Mouse (Mus musculus) midbrain, embryonic 11.5 days (tissue): ENCODE measurements at regions not wholly inside any gene's neighbourhood (a gene's known extent, or its start where the extent isn't known, plus 50 kb on each side); places are given as distances from the start of the nearest gene placed in this dataset.

Source experiments
- ATAC-seq: fragments of 200-750 bp; cut with Nextera tagmentation; 2 replicates; pipeline ENCODE4 v1.8.0; 2017; ENCODE audit warnings: moderate TSS enrichment, moderate library complexity; ENCODE audit not compliant: low FRiP score
- DNase-seq: peaks from one replicate; pipeline ENCODE4 v3.0.0; 2015; ENCODE audit warnings: low spot score; ENCODE audit errors: missing footprints
- H3K27ac ChIP-seq: fragments of 300-500 bp; sonication (generic); 2 replicates; pipeline ENCODE4 v1.5.1; 2014; ENCODE audit warnings: low read depth, low read length
- H3K27me3 ChIP-seq: fragments of 300-500 bp; sonication (generic); 2 replicates; pipeline ENCODE4 v1.6.1; 2014; ENCODE audit warnings: mild to moderate bottlenecking, low read length, moderate library complexity, mixed read lengths; ENCODE audit not compliant: control insufficient read depth, insufficient read depth
- H3K36me3 ChIP-seq: fragments of 300-500 bp; sonication (generic); 2 replicates; pipeline ENCODE4 v1.6.1; 2014; ENCODE audit warnings: mild to moderate bottlenecking, low read length, moderate library complexity, mixed read lengths; ENCODE audit not compliant: control insufficient read depth, insufficient read depth
- H3K4me1 ChIP-seq: fragments of 300-500 bp; sonication (generic); 2 replicates; pipeline ENCODE4 v1.6.1; 2014; ENCODE audit warnings: low read length; ENCODE audit not compliant: control insufficient read depth, insufficient read depth
- H3K4me2 ChIP-seq: fragments of 300-500 bp; sonication (generic); 2 replicates; pipeline ENCODE4 v1.6.1; 2014; ENCODE audit warnings: mild to moderate bottlenecking, moderate library complexity
- H3K4me3 ChIP-seq: fragments of 300-500 bp; sonication (generic); 2 replicates; pipeline ENCODE4 v1.5.1; 2014; ENCODE audit warnings: low read depth, low read length
- H3K9ac ChIP-seq: fragments of 300-500 bp; sonication (generic); 2 replicates; pipeline ENCODE4 v1.6.1; 2014; ENCODE audit warnings: low read length
- H3K9me3 ChIP-seq: fragments of 300-500 bp; sonication (generic); 2 replicates; pipeline ENCODE4 v1.6.1; 2016; ENCODE audit warnings: low read length; ENCODE audit not compliant: control insufficient read depth
- WGBS: fragments of 180-500 bp; shearing (Covaris S2); extraction: QIAGEN DNeasy Blood & Tissue Kit; methylation state at CpG from one replicate; pipeline ENCODE4 v1.1.7; 2014; 5-methylcytosine and 5-hydroxymethylcytosine counted together

- Histone ChIP-seq H3K4me3 (no peak overlapping the region), H3K9ac (no peak overlapping the region), H3K4me2 (no peak overlapping the region), H3K9me3 (no peaks in the 10 kb centered on the region), H3K4me1 (no peaks in the 10 kb centered on the region), H3K36me3 (no peaks in the 10 kb centered on the region), H3K27me3 (no peaks in the 10 kb centered on the region), H3K27ac (no peak overlapping the region)
- ATAC-seq (no peak), DNase-seq (no peak)
- WGBS, result 81% methylated on average over 9 of the region's 9 CpGs
These were observed 57.3 kb downstream of the Edn1 start for GRCm38 (mm10) chr13:42358588-42358987.

GRCm38 (mm10) chr13:42367655-42368554 lies 66.6 kb downstream of the Edn1 start:
- 88% methylated on average over 7 of the region's 7 CpGs for WGBS
- no peaks in the 10 kb centered on the region for H3K27me3 ChIP-seq
- no peak overlapping the region for H3K9ac ChIP-seq
- no peaks in the 10 kb centered on the region for H3K4me1 ChIP-seq
- no peak overlapping the region for H3K27ac ChIP-seq
- no peaks in the 10 kb centered on the region for H3K9me3 ChIP-seq
- no peak overlapping the region for H3K4me3 ChIP-seq
- ATAC-seq (no peak), DNase-seq (no peak)
- no peak overlapping the region for H3K4me2 ChIP-seq
- no peaks in the 10 kb centered on the region for H3K36me3 ChIP-seq

GRCm38 (mm10) chr13:42369826-42370225 lies 68.5 kb downstream of the Edn1 start:
- Histone ChIP-seq H3K4me1 (no peaks in the 10 kb centered on the region), H3K4me3 (no peak overlapping the region), H3K36me3 (no peaks in the 10 kb centered on the region), H3K9me3 (no peaks in the 10 kb centered on the region), H3K27me3 (no peaks in the 10 kb centered on the region), H3K9ac (no peak overlapping the region), H3K4me2 (no peak overlapping the region), H3K27ac (no peak overlapping the region)
- ATAC-seq, result no peak
- no peak for DNase-seq
- 92% methylated on average over 1 of the region's 1 CpGs for WGBS

GRCm38 (mm10) chr13:42372201-42372600 lies 70.9 kb downstream of the Edn1 start:
- 92% methylated on average over 4 of the region's 4 CpGs for WGBS
- no peaks in the 10 kb centered on the region for H3K9me3 ChIP-seq

GRCm38 (mm10) chr13:42374181-42374596 lies 72.9 kb downstream of the Edn1 start:
- no peaks in the 10 kb centered on the region for H3K9me3 ChIP-seq
- H3K4me1 ChIP-seq, result no peaks in the 10 kb centered on the region
- H3K36me3 ChIP-seq, result no peaks in the 10 kb centered on the region
- no peak overlapping the region for H3K27ac ChIP-seq
- 93% methylated on average over 8 of the region's 8 CpGs for WGBS
- H3K9ac ChIP-seq, result no peak overlapping the region
- no peak overlapping the region for H3K4me2 ChIP-seq
- H3K27me3 ChIP-seq, result no peaks in the 10 kb centered on the region
- H3K4me3 ChIP-seq, result no peak overlapping the region
- no peak for ATAC-seq
- DNase-seq, result no peak

More at GRCm38 (mm10) chr13:42372201-42372600, 70.9 kb downstream of the Edn1 start:
- H3K4me3 ChIP-seq, result no peak overlapping the region
- H3K9ac ChIP-seq, result no peak overlapping the region
- H3K4me2 ChIP-seq, result no peak overlapping the region
- H3K27me3 ChIP-seq, result no peaks in the 10 kb centered on the region
- ATAC-seq (no peak), DNase-seq (no peak)
- H3K36me3 ChIP-seq, result no peaks in the 10 kb centered on the region
- no peaks in the 10 kb centered on the region for H3K4me1 ChIP-seq
- no peak overlapping the region for H3K27ac ChIP-seq

GRCm38 (mm10) chr13:42379675-42380074 lies 78.4 kb downstream of the Edn1 start:
- H3K27ac ChIP-seq, result no peak overlapping the region
- 75% methylated on average over 6 of the region's 6 CpGs for WGBS
- no peaks in the 10 kb centered on the region for H3K27me3 ChIP-seq
- H3K4me1 ChIP-seq, result no peaks in the 10 kb centered on the region
- no peak for ATAC-seq
- DNase-seq, result no peak
- H3K4me3 ChIP-seq, result no peak overlapping the region
- no peaks in the 10 kb centered on the region for H3K9me3 ChIP-seq
- no peak overlapping the region for H3K4me2 ChIP-seq
- no peak overlapping the region for H3K9ac ChIP-seq
- H3K36me3 ChIP-seq, result no peaks in the 10 kb centered on the region

- H3K27me3 ChIP-seq, result no peaks in the 10 kb centered on the region
- DNase-seq, result no peak
- H3K4me1 ChIP-seq, result no peaks in the 10 kb centered on the region
- no peak overlapping the region for H3K27ac ChIP-seq
- H3K36me3 ChIP-seq, result no peaks in the 10 kb centered on the region
- no peaks in the 10 kb centered on the region for H3K9me3 ChIP-seq
- H3K4me3 ChIP-seq, result no peak overlapping the region
- no peak for ATAC-seq
- H3K4me2 ChIP-seq, result no peak overlapping the region
- WGBS, result 90% methylated on average over 4 of the region's 4 CpGs
- no peak overlapping the region for H3K9ac ChIP-seq
These were observed 81.8 kb downstream of the Edn1 start for GRCm38 (mm10) chr13:42383099-42383498.

- Histone ChIP-seq H3K4me3 (no peak overlapping the region), H3K4me1 (no peaks in the 10 kb centered on the region), H3K27ac (no peak overlapping the region), H3K9me3 (no peaks in the 10 kb centered on the region), H3K4me2 (no peak overlapping the region), H3K27me3 (no peaks in the 10 kb centered on the region), H3K9ac (no peak overlapping the region), H3K36me3 (no peaks in the 10 kb centered on the region)
- DNase-seq (no peak), ATAC-seq (no peak)
- WGBS, result 93% methylated on average over 1 of the region's 1 CpGs
These were observed 89.1 kb downstream of the Edn1 start for GRCm38 (mm10) chr13:42390389-42390788.

- no peak overlapping the region for H3K4me2 ChIP-seq
- no peaks in the 10 kb centered on the region for H3K36me3 ChIP-seq
- ATAC-seq, result no peak
- H3K27ac ChIP-seq, result no peak overlapping the region
- H3K4me1 ChIP-seq, result no peaks in the 10 kb centered on the region
- no peak overlapping the region for H3K9ac ChIP-seq
- H3K27me3 ChIP-seq, result no peaks in the 10 kb centered on the region
- no peak for DNase-seq
- 80% methylated on average over 9 of the region's 9 CpGs for WGBS
- H3K4me3 ChIP-seq, result no peak overlapping the region
- H3K9me3 ChIP-seq, result no peaks in the 10 kb centered on the region
These were observed 90.2 kb downstream of the Edn1 start for GRCm38 (mm10) chr13:42391330-42392005.
